14 mouse cellular contexts compared by ENCODE assay signal in the genomic region with DNA sequence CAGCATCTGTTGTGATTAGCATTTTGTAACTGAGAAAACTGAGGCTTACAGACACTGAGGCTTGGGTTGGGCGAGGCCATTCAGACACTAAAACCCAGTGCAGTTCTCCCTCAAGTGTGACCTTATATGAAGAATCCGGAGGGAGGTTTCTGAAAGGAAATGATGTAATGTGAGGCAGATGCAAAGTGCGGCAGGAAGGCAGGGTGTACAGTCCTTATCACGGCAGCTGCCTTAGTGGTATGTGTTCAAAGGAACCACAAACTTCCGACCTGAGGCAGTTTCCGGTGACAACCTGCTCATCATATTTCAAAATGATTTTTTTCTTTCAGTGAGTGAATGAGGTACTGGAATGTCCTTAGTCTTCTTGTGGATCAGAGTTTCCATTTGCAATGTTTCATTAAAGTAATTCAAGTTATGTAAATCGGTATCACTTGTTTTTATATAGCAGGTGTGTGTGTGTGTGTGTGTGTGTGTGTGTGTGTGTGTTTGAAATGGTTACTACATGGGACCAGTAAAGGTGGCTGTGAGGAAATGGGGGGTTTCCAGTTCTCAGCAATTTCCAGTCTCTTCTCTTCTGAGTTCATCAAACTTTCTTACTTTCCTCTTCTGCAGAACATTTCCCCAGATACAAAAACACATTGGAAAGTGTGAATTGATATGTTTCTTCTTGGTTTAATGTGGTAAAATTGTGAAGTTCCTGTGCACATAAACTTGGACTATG. TPM values are rescaled to one million over a fixed set of nuclear protein-coding genes. Genes with fewer than 3 reads are reported as not detected.
DNase-seq lines count a peak whose midpoint lies in the region; ATAC-seq lines count a peak whose summit lies in the region.
"Had no signal": no experiment of that assay in that cellular context is flagged by ENCODE, and none has a peak within 500 bp of the region (broad histone marks: within the 10 kb centered on the region; RNA-seq: fewer than 3 reads in every experiment).

No protein-coding gene starts in this region.

- H3K4me1 ChIP-seq in megakaryocyte, embryonic 14.5 days = peaks cover 32% of the 10 kb centered on the region
- H3K4me1 ChIP-seq in forebrain, embryonic 15.5 days = no peaks in the 10 kb centered on the region
- H3K4me1 ChIP-seq: heart, embryonic 12.5 days; limb, embryonic 13.5 days; neural tube, embryonic 12.5 days had no signal

- H3K27me3 ChIP-seq in megakaryocyte, embryonic 14.5 days (replicated peaks) = no peaks in the 10 kb centered on the region
- no peaks in the 10 kb centered on the region for H3K27me3 ChIP-seq in forebrain, embryonic 15.5 days
- H3K27me3 ChIP-seq: heart, embryonic 12.5 days; limb, embryonic 13.5 days; neural tube, embryonic 12.5 days had no signal

- intact Hi-C loops in heart, postnatal 10 days (cut with DNase I) = no loop called here
- intact Hi-C loops in heart, postnatal 14 days (cut with DNase I) = no loop called here
- intact Hi-C loops in left cerebral cortex, postnatal 36 days (cut with DNase I) = no loop called here

- H3K27ac ChIP-seq in forebrain, embryonic 15.5 days (replicated peaks) = no peak overlapping the region
- H3K27ac ChIP-seq: limb, embryonic 13.5 days; neural tube, embryonic 12.5 days had no signal

- H3K9me3 ChIP-seq in megakaryocyte, embryonic 14.5 days = no peaks in the 10 kb centered on the region
- H3K9me3 ChIP-seq in forebrain, embryonic 15.5 days = no peaks in the 10 kb centered on the region
- H3K9me3 ChIP-seq: limb, embryonic 13.5 days; neural tube, embryonic 12.5 days had no signal

- H3K9ac ChIP-seq in forebrain, embryonic 15.5 days (replicated peaks) = no peak overlapping the region
- H3K9ac ChIP-seq: heart, embryonic 12.5 days; limb, embryonic 13.5 days; neural tube, embryonic 12.5 days had no signal

- H3K4me3 ChIP-seq in megakaryocyte, embryonic 14.5 days (replicated peaks) = peak overlapping the region; percentile 84
- H3K4me3 ChIP-seq in forebrain, embryonic 15.5 days = no peak overlapping the region
- H3K4me3 ChIP-seq: heart, embryonic 12.5 days; limb, embryonic 13.5 days; neural tube, embryonic 12.5 days had no signal

- DNase-seq in heart, postnatal 10 days = peak; percentile 4 to 7
- no peak for DNase-seq in heart, postnatal 14 days
- DNase-seq in induced T-regulatory cell, adult 2 months (ENCODE audit: low read depth) = peak; percentile 96
- peak; percentile 77 to 80 for DNase-seq in thymus, postnatal 10 days (ENCODE audit: low spot score in 2 of 2)
- no peak for DNase-seq in left cerebral cortex, postnatal 36 days (ENCODE audit: low spot score in 2 of 2)
- no peak for DNase-seq in left cerebral cortex, adult 9 months (ENCODE audit: low spot score in 2 of 2)
- DNase-seq: adrenal gland, adult 8-10 months had no signal

- 88% methylated on average over 7 of the region's 7 CpGs for WGBS in forebrain, embryonic 15.5 days

- H3K36me3 ChIP-seq in megakaryocyte, embryonic 14.5 days (replicated peaks; ENCODE audit: low read length) = no peaks in the 10 kb centered on the region
- no peaks in the 10 kb centered on the region for H3K36me3 ChIP-seq in forebrain, embryonic 15.5 days
- H3K36me3 ChIP-seq: heart, embryonic 12.5 days; limb, embryonic 13.5 days; neural tube, embryonic 12.5 days had no signal

- no peak overlapping the region for H3K4me2 ChIP-seq in forebrain, embryonic 15.5 days (replicated peaks)
- H3K4me2 ChIP-seq: heart, embryonic 12.5 days; limb, embryonic 13.5 days; neural tube, embryonic 12.5 days had no signal

- ATAC-seq in forebrain, embryonic 15.5 days (replicated peaks) = no peak
- ATAC-seq: forebrain, embryonic 16.5 days had no signal

RNA-seq across cellular contexts. Expression of gene Cd69, which starts 9.3 kb away (rescaled TPM):
- total RNA-seq in heart, postnatal 10 days (2021) = under 1 TPM in 1 of 2 experiments, not detected in 1; 0.67 TPM
- 1 to 10 TPM in 1 of 2 experiments, under 1 TPM in 1; 0.22 to 1.4 TPM for total RNA-seq in heart, postnatal 14 days (2021)
- 1.3 TPM in 1 of 2 replicates, not detected in the other for polyA plus RNA-seq in megakaryocyte, embryonic 14.5 days (2012; ENCODE audit: insufficient read depth, low replicate concordance)
- not detected in 2 replicates for polyA plus RNA-seq in forebrain, embryonic 15.5 days (2015; fragmentation: Nextera tagmentation; extraction: Ambion mirVana)
- not detected for total RNA-seq in left cerebral cortex, postnatal 36 days (2021)
- polyA plus RNA-seq: forebrain, embryonic 16.5 days; heart, embryonic 12.5 days; neural tube, embryonic 12.5 days had no signal

RNA-seq across cellular contexts. Expression of gene 4922502D21Rik, which starts 47.1 kb away (rescaled TPM):
- total RNA-seq in heart, postnatal 10 days (2021) = not detected
- not detected for total RNA-seq in heart, postnatal 14 days (2021)
- polyA plus RNA-seq in megakaryocyte, embryonic 14.5 days (2012; ENCODE audit: insufficient read depth, low replicate concordance) = not detected in 2 replicates
- polyA plus RNA-seq in forebrain, embryonic 15.5 days (2015; fragmentation: Nextera tagmentation; extraction: Ambion mirVana) = not detected in 2 replicates
- not detected for total RNA-seq in left cerebral cortex, postnatal 36 days (2021)
- total RNA-seq: adrenal gland, adult 8-10 months had no signal
- polyA plus RNA-seq: forebrain, embryonic 16.5 days; heart, embryonic 12.5 days; kidney, embryonic 14.5 days; limb, embryonic 13.5 days; neural tube, embryonic 12.5 days had no signal

RNA-seq across cellular contexts. Expression of gene Clec12a, which starts 57.9 kb away (rescaled TPM):
- under 1 TPM; 0.19 to 0.74 TPM for total RNA-seq in heart, postnatal 10 days (2021)
- total RNA-seq in heart, postnatal 14 days (2021) = under 1 TPM; 0.73 to 0.74 TPM
- polyA plus RNA-seq in megakaryocyte, embryonic 14.5 days (2012; ENCODE audit: insufficient read depth, low replicate concordance) = 0.67 TPM in 1 of 2 replicates, not detected in the other
- polyA plus RNA-seq in forebrain, embryonic 15.5 days (2015; fragmentation: Nextera tagmentation; extraction: Ambion mirVana) = 0.11 and 0.13 TPM in 2 replicates
- under 1 TPM in 1 of 2 experiments, not detected in 1; 0.25 TPM for total RNA-seq in left cerebral cortex, postnatal 36 days (2021)

Comparison
In these comparisons a context has a peak if more than half of its experiments do, and no peak if none do; other contexts are left out.
1. DNase-seq: peak in heart, postnatal 10 days (2 of 2), induced T-regulatory cell, adult 2 months (single experiment) and thymus, postnatal 10 days (2 of 2); none in heart, postnatal 14 days (0 of 2), left cerebral cortex, postnatal 36 days (0 of 2) and left cerebral cortex, adult 9 months (0 of 2).